12 mouse cellular contexts compared by ENCODE assay signal in the genomic region with DNA sequence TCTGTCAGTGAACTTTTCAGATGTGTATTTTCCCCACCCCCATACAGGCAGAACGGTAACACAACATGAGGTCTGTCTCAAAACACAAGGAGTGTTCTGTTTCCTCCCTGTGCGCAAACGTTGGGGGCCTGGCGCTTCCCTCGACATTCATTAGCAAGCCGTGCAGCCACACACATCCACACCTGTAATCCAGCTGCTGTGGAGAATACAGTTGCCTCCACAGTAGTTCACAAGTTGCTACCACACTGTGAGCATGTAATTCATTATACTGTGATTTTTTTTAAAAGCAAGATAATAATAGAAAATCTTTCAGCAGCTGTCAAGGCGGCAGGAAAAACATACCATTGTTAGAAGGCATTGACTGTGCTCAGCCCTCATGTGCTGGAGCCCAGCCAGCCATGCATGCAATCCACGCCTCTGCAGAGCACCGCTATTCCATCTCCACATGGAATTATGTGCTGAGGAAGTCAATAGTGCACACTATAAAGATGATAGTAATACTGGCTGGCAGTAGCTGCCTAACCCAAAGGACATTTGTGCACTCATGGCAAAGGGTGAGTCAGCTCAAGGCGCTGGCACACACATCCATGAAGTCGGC.
DNase-seq lines count a peak whose midpoint lies in the region; ATAC-seq and TF ChIP-seq lines count a peak whose summit lies in the region.
"Had no signal": no experiment of that assay in that cellular context is flagged by ENCODE, and none has a peak within 500 bp of the region (broad histone marks: within the 10 kb centered on the region; RNA-seq: fewer than 3 reads in every experiment).

No protein-coding gene starts in this region.

- no peak overlapping the region for H3K4me3 ChIP-seq in forebrain, embryonic 12.5 days (replicated peaks)
- no peak overlapping the region for H3K4me3 ChIP-seq in forebrain, embryonic 10.5 days
- H3K4me3 ChIP-seq in lung, postnatal 0 days (ENCODE audit: low read depth, low read length): no peak overlapping the region
- H3K4me3 ChIP-seq in hindbrain, embryonic 11.5 days (ENCODE audit: low read depth, low read length): no peak overlapping the region
- no peak overlapping the region for H3K4me3 ChIP-seq in neural tube, embryonic 14.5 days (ENCODE audit: low read depth, low read length)
- H3K4me3 ChIP-seq: myocyte had no signal

- TF ChIP-seq EP300 in lung, postnatal 0 days (IDR thresholded peaks at IDR 0.05): no peak

- no peak overlapping the region for H3K4me2 ChIP-seq in forebrain, embryonic 12.5 days
- H3K4me2 ChIP-seq in lung, postnatal 0 days (replicated peaks; ENCODE audit: low read depth, low read length): no peak overlapping the region
- H3K4me2 ChIP-seq in hindbrain, embryonic 11.5 days (replicated peaks; ENCODE audit: low read depth, low read length): no peak overlapping the region
- no peak overlapping the region for H3K4me2 ChIP-seq in neural tube, embryonic 14.5 days (ENCODE audit: low read depth, low read length)

- 0 out of 2 replicates have a peak overlapping the region, but pooled peaks have one; percentile 8 for H3K27ac ChIP-seq in forebrain, embryonic 12.5 days
- H3K27ac ChIP-seq in forebrain, embryonic 10.5 days: no peak overlapping the region
- no peak overlapping the region for H3K27ac ChIP-seq in lung, postnatal 0 days (ENCODE audit: low read length)
- no peak overlapping the region for H3K27ac ChIP-seq in hindbrain, embryonic 11.5 days (ENCODE audit: low read depth, low read length)
- H3K27ac ChIP-seq in neural tube, embryonic 14.5 days (ENCODE audit: low read depth, low read length): peak overlapping the region; percentile 40; the same call in 1 of the 2 replicates

- H3K9ac ChIP-seq in forebrain, embryonic 12.5 days: no peak overlapping the region
- no peak overlapping the region for H3K9ac ChIP-seq in lung, postnatal 0 days (replicated peaks; ENCODE audit: low read depth)
- no peak overlapping the region for H3K9ac ChIP-seq in hindbrain, embryonic 11.5 days (ENCODE audit: low read depth, low read length)
- H3K9ac ChIP-seq in neural tube, embryonic 14.5 days (replicated peaks; ENCODE audit: low read depth, low read length): no peak overlapping the region

- H3K27me3 ChIP-seq in forebrain, embryonic 12.5 days: no peaks in the 10 kb centered on the region
- no peaks in the 10 kb centered on the region for H3K27me3 ChIP-seq in forebrain, embryonic 10.5 days (ENCODE audit: poor library complexity, severe bottlenecking)
- no peaks in the 10 kb centered on the region for H3K27me3 ChIP-seq in lung, postnatal 0 days (replicated peaks; ENCODE audit: insufficient read depth, low read length)
- H3K27me3 ChIP-seq in hindbrain, embryonic 11.5 days (ENCODE audit: control insufficient read depth, insufficient read depth, low read length): no peaks in the 10 kb centered on the region
- no peaks in the 10 kb centered on the region for H3K27me3 ChIP-seq in neural tube, embryonic 14.5 days (ENCODE audit: control insufficient read depth, insufficient read depth, low read length)

- TF ChIP-seq CTCF in lung, postnatal 0 days (IDR thresholded peaks at IDR 0.05): no peak

- no peaks in the 10 kb centered on the region for H3K9me3 ChIP-seq in forebrain, embryonic 12.5 days
- no peaks in the 10 kb centered on the region for H3K9me3 ChIP-seq in forebrain, embryonic 10.5 days
- H3K9me3 ChIP-seq in lung, postnatal 0 days (ENCODE audit: low read length): no peaks in the 10 kb centered on the region
- H3K9me3 ChIP-seq in hindbrain, embryonic 11.5 days (ENCODE audit: control insufficient read depth, low read length): no peaks in the 10 kb centered on the region
- no peaks in the 10 kb centered on the region for H3K9me3 ChIP-seq in neural tube, embryonic 14.5 days (ENCODE audit: control insufficient read depth, low read length)

- DNase-seq in forebrain, embryonic 10.5 days (ENCODE audit: extremely low spot score, low spot score): no peak
- DNase-seq in lung, postnatal 0 days (ENCODE audit: low spot score): peak; percentile 9
- no peak for DNase-seq in lung, adult 18-20 months
- peak; percentile 13 for DNase-seq in hindbrain, embryonic 11.5 days (ENCODE audit: low spot score)
- no peak for DNase-seq in thymus, adult 18-20 months
- DNase-seq in layer of hippocampus, postnatal 14 days (ENCODE audit: low spot score in 2 of 2): no peak
- DNase-seq: gastrocnemius, postnatal 36 days; liver had no signal

- H3K4me1 ChIP-seq in forebrain, embryonic 12.5 days: peaks cover 22% of the 10 kb centered on the region
- H3K4me1 ChIP-seq in forebrain, embryonic 10.5 days: peaks cover 24% of the 10 kb centered on the region
- no peaks in the 10 kb centered on the region for H3K4me1 ChIP-seq in lung, postnatal 0 days (ENCODE audit: insufficient read depth, low read depth, low read length)
- H3K4me1 ChIP-seq in hindbrain, embryonic 11.5 days (replicated peaks; ENCODE audit: control insufficient read depth, insufficient read depth, low read length): 0 out of 2 replicates have a peak, but pooled peaks cover 3% of the 10 kb centered on the region
- no peaks in the 10 kb centered on the region; the same call in 1 of the 2 replicates for H3K4me1 ChIP-seq in neural tube, embryonic 14.5 days (ENCODE audit: control insufficient read depth, insufficient read depth, low read length)

- ATAC-seq in forebrain, embryonic 12.5 days (ENCODE audit: low FRiP score): peak; percentile 53; the same call in 1 of the 2 replicates
- no peak for ATAC-seq in lung, postnatal 0 days
- ATAC-seq in hindbrain, embryonic 11.5 days (ENCODE audit: low FRiP score): no peak; the same call in 1 of the 2 replicates
- ATAC-seq in neural tube, embryonic 14.5 days (ENCODE audit: low read depth): no peak
- ATAC-seq: intestine, postnatal 0 days had no signal

- 59% methylated on average over 11 of the region's 11 CpGs for WGBS in forebrain, embryonic 12.5 days
- 75% methylated on average over 11 of the region's 11 CpGs for WGBS in forebrain, embryonic 10.5 days
- WGBS in lung, postnatal 0 days: 43% methylated on average over 11 of the region's 11 CpGs
- 53% methylated on average over 11 of the region's 11 CpGs for WGBS in hindbrain, embryonic 11.5 days
- 51% methylated on average over 11 of the region's 11 CpGs for WGBS in neural tube, embryonic 14.5 days

- no peaks in the 10 kb centered on the region for H3K36me3 ChIP-seq in forebrain, embryonic 12.5 days (replicated peaks)
- no peaks in the 10 kb centered on the region for H3K36me3 ChIP-seq in forebrain, embryonic 10.5 days (replicated peaks)
- no peaks in the 10 kb centered on the region for H3K36me3 ChIP-seq in lung, postnatal 0 days (ENCODE audit: insufficient read depth, low read length)
- H3K36me3 ChIP-seq in hindbrain, embryonic 11.5 days (ENCODE audit: control insufficient read depth, insufficient read depth, low read length): no peaks in the 10 kb centered on the region
- H3K36me3 ChIP-seq in neural tube, embryonic 14.5 days (ENCODE audit: control insufficient read depth, insufficient read depth, low read length): no peaks in the 10 kb centered on the region

Comparison
In these comparisons a context has a peak if more than half of its experiments do, and no peak if none do; other contexts are left out.
1. H3K27ac ChIP-seq: peak in forebrain, embryonic 12.5 days (single experiment) and neural tube, embryonic 14.5 days (single experiment); none in forebrain, embryonic 10.5 days (single experiment), lung, postnatal 0 days (single experiment) and hindbrain, embryonic 11.5 days (single experiment).
2. DNase-seq: peak in lung, postnatal 0 days (single experiment) and hindbrain, embryonic 11.5 days (single experiment); none in forebrain, embryonic 10.5 days (single experiment), lung, adult 18-20 months (0 of 2), thymus, adult 18-20 months (0 of 2) and layer of hippocampus, postnatal 14 days (0 of 2).